Mouse (Mus musculus) embryonic facial prominence, embryonic 10.5 days (tissue): Measurements from ENCODE around the gene Cntnap1. TPM values are rescaled to one million over a fixed set of nuclear protein-coding genes. Genes with fewer than 3 reads are reported as not detected.

Source experiments
- DNase-seq: peaks from one replicate; pipeline ENCODE4 v3.0.0-alpha.2; 2017; ENCODE audit warnings: low spot score
- H3K27ac ChIP-seq: fragments of 300-500 bp; sonication (generic); replicated peaks from 2 replicates; pipeline ENCODE4 v1.5.1; 2016; ENCODE audit warnings: mild to moderate bottlenecking
- H3K27me3 ChIP-seq: fragments of 300-500 bp; sonication (generic); replicated peaks from 2 replicates; pipeline ENCODE4 v1.6.1; 2016; ENCODE audit warnings: low read depth, mild to moderate bottlenecking; ENCODE audit not compliant: poor library complexity, severe bottlenecking
- H3K36me3 ChIP-seq: fragments of 300-500 bp; sonication (generic); replicated peaks from 2 replicates; pipeline ENCODE4 v1.6.1; 2016; ENCODE audit warnings: mild to moderate bottlenecking, moderate library complexity
- H3K4me1 ChIP-seq: fragments of 300-500 bp; sonication (generic); 2 replicates; pipeline ENCODE4 v1.6.1; 2016
- H3K4me3 ChIP-seq: fragments of 300-500 bp; sonication (generic); 2 replicates; pipeline ENCODE4 v1.5.1; 2016; ENCODE audit warnings: mild to moderate bottlenecking, moderate library complexity
- H3K9me3 ChIP-seq: fragments of 300-500 bp; sonication (generic); 2 replicates; pipeline ENCODE4 v1.6.1; 2016; ENCODE audit warnings: mild to moderate bottlenecking
- WGBS: fragments of 180-500 bp; shearing (Covaris S2); methylation state at CpG from one replicate; pipeline ENCODE4 v1.1.7; 2016; 5-methylcytosine and 5-hydroxymethylcytosine counted together
- polyA plus RNA-seq: library from polyadenylated mRNA; unstranded; fragments of >200 nt; fragmentation: Nextera tagmentation; extraction: Ambion mirVana; gene quantifications from 2 replicates; pipeline ENCODE4 v1.2.1, GENCODE M21; 2016

The Cntnap1 gene
- polyA plus RNA-seq, 1 experiment from 2014 or later, result 0.31 TPM

DNA sequence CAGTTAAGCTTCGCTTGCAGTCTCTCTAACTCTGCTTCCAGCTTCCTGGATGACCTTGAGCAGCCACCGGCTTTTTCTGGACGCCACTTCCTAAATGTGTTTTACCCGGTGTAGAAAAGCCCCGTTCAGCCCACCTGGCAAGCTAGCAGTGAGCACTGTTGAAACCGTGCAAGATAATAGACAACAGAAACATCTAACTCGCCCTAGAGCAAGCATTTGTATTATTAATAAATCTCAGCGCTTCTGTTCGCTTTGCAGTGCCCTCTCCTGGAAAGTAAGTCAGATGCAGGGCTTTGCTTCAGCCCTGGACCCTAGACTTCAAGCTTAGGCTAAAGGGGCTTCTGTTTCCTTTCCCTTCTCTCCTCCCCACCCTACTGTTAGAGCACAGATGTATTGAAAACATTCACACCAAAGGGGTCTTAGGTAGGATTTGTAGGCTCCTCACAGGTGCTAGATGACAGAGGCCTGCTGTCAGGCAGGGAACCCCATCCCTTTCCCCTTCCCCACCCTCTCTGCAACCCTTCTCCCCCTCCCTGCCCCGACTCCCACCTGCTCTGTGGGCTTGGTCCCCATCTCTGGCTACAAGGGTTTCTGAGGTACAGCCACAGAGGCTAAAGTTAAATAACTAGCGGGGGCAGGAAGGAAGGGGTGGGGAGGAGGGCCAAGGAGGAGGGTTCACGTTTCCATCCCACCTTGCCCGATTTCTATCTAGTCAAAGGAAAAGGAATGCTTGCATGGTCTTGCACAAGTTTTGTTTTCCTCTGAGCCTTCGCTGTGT, 4.7 kb downstream of the Cntnap1 start, which contains the start of gene Ccr10:
TSS of gene Ccr10 (minus strand) at position 593 of the 778 bp plus-strand sequence.
- H3K27me3 ChIP-seq, result peaks cover 85% of the 10 kb centered on the region
- H3K27ac ChIP-seq, result no peak within 1 kb of the TSS
- DNase-seq, result no peak
- H3K9me3 ChIP-seq, result no peaks in the 10 kb centered on the region
- peaks cover 81% of the 10 kb centered on the region for H3K4me1 ChIP-seq
- WGBS, result 20% methylated on average over 14 of the region's 14 CpGs
- H3K36me3 ChIP-seq, result no peaks in the 10 kb centered on the region
- H3K4me3 ChIP-seq, result peak within 1 kb of the TSS; percentile 55

GRCm38 (mm10) chr11:101175636-101176116, 5.4 kb downstream of the Cntnap1 start:
- WGBS, result 10% methylated on average over 11 of the region's 11 CpGs
- Histone ChIP-seq H3K9me3 (no peaks in the 10 kb centered on the region), H3K36me3 (no peaks in the 10 kb centered on the region), H3K4me3 (peak overlapping the region; percentile 47), H3K4me1 (peaks cover 75% of the 10 kb centered on the region), H3K27ac (no peak overlapping the region), H3K27me3 (peaks cover 85% of the 10 kb centered on the region)
- no peak for DNase-seq

GRCm38 (mm10) chr11:101176117-101176691, 5.9 kb downstream of the Cntnap1 start:
- under 1% methylated on average over 25 of the region's 25 CpGs for WGBS
- Histone ChIP-seq H3K4me1 (peaks cover 70% of the 10 kb centered on the region), H3K36me3 (no peaks in the 10 kb centered on the region), H3K27ac (no peak overlapping the region), H3K9me3 (no peaks in the 10 kb centered on the region), H3K4me3 (peak overlapping the region; percentile 47), H3K27me3 (peaks cover 81% of the 10 kb centered on the region)
- peak; percentile 65 for DNase-seq

DNA sequence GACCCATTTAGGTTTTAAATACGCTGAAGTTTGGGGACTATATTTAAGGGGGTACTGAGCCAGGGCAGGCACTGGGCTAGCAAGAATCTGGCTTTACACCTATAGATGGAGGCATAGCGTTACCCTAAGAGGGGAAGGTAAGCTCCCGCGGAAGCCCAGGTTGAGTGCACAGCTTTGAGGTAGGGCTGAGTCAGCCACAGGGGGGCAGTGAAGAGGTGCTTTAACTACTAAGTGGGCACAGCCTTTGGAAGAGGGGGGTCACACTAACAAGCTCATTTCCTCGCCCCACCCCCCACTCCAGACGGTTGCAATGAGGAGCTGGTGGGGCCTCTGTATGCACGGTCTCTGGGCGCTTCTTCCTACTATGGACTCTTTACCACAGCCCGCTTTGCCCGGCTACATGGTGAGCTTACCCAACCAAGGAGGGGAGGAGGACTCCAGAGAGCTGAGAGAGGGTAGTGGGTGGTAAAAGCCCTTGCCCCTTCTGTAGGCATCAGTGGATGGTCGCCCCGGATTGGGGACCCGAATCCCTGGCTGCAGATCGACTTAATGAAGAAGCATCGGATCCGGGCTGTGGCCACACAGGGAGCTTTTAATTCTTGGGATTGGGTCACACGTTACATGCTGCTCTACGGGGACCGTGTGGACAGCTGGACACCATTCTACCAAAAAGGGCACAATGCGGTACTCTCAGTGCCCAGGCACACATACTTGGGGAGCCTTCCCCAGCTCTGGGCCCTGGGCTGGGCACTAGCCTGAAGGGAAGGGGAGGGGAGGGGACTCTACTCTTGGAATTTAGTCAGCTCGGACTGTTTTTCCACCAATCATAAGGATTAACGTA, 6.8 kb downstream of the Cntnap1 start:
- Histone ChIP-seq H3K4me3 (peak overlapping the region; percentile 47), H3K36me3 (no peaks in the 10 kb centered on the region), H3K27me3 (peaks cover 84% of the 10 kb centered on the region), H3K27ac (no peak overlapping the region), H3K4me1 (peaks cover 60% of the 10 kb centered on the region), H3K9me3 (no peaks in the 10 kb centered on the region)
- peak; percentile 72 for DNase-seq
- WGBS, result 23% methylated on average over 22 of the region's 22 CpGs

DNA sequence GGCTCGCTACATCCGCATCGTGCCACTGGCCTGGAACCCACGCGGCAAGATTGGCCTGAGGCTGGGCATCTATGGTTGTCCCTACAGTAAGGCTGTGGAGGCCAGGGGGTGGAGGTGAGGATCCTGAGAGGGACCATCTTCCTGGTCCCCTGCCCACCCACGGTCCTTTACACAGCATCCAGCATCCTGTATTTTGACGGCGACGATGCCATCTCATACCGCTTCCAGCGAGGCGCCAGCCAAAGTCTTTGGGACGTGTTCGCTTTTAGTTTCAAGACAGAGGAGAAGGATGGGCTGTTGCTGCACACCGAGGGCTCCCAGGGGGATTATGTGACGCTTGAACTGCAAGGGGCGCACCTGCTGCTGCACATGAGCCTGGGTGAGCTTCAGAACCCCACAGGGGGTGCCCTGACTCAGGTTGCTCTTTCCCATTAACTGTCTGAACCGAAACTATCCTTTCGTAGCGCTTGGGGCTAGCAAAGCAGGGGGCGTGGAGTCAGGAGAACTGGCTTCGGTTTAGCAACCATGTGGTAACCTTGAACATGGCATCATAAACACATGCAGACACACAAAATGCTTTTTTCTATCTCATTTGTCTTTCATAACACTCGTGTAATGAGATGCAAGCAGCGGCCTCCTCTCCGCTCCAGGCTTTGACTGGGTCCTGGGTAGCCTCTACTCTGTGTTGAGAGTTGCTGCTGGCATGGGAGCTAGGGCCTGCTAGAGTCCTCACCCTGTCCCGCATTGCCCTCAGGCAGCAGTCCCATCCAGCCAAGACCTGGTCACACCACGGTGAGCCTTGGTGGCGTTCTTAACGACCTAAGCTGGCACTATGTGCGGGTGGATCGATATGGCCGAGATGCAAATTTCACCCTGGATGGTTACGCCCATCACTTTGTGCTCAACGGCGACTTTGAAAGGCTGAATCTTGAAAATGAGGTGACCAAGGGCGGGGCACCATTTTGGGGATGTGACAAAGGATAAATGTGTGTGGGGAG, 8.0 kb downstream of the Cntnap1 start:
- peaks cover 89% of the 10 kb centered on the region for H3K27me3 ChIP-seq
- H3K4me3 ChIP-seq, result 0 out of 2 replicates have a peak overlapping the region, but pooled peaks have one; percentile 12
- H3K27ac ChIP-seq, result no peak overlapping the region
- H3K4me1 ChIP-seq, result peaks cover 50% of the 10 kb centered on the region
- H3K36me3 ChIP-seq, result no peaks in the 10 kb centered on the region
- no peaks in the 10 kb centered on the region for H3K9me3 ChIP-seq
- 47% methylated on average over 36 of the region's 36 CpGs for WGBS
- DNase-seq, result no peak

- Histone ChIP-seq H3K4me3 (no peak overlapping the region), H3K27me3 (peaks cover 85% of the 10 kb centered on the region), H3K36me3 (no peaks in the 10 kb centered on the region), H3K9me3 (no peaks in the 10 kb centered on the region), H3K27ac (no peak overlapping the region), H3K4me1 (peaks cover 40% of the 10 kb centered on the region)
- WGBS, result 73% methylated on average over 15 of the region's 15 CpGs
- DNase-seq, result no peak
Measured at GRCm38 (mm10) chr11:101179306-101179705, 9.0 kb downstream of the Cntnap1 start.

GRCm38 (mm10) chr11:101180261-101180660, 9.9 kb downstream of the Cntnap1 start:
- peaks cover 79% of the 10 kb centered on the region for H3K27me3 ChIP-seq
- 70% methylated on average over 17 of the region's 17 CpGs for WGBS
- peaks cover 31% of the 10 kb centered on the region for H3K4me1 ChIP-seq
- H3K27ac ChIP-seq, result no peak overlapping the region
- no peaks in the 10 kb centered on the region for H3K36me3 ChIP-seq
- DNase-seq, result no peak
- H3K4me3 ChIP-seq, result no peak overlapping the region
- H3K9me3 ChIP-seq, result no peaks in the 10 kb centered on the region

DNA sequence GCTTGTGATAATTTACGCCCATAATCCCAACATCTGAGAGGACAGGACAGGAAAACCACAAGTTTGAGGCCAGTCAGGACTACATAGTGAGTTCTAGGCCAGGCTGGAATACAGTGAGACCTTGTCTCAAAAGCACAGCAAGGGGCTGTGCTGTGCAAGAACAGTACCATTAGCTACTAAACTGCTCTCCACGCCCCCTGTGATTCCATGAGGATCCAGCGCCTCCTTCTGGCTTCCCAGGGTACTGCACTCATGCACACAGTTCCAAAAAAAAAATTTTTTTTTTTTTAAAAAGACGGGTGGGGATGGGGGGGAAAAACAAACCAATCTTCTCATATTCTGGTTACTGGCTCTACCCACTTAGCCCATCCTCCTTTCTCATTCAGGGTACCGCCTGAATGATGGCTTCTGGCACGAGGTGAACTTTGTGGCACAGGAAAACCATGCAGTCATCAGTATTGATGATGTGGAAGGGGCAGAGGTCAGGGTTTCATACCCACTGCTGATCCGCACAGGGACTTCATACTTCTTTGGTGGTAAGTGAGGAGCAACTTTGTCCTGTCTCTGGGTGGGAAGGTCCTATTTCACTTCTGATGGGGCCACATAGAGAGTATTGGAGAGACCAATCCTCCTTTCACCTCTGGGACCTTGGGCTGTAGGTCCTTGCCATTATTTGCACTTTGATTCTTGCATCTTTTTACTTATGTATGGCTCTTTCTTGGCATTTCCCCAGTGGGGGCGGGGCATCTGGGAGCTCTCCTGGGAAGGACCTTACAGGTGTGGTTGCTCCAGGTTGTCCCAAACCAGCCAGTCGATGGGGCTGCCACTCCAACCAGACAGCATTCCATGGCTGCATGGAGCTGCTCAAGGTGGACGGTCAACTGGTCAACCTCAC, 10.8 kb downstream of the Cntnap1 start:
- Histone ChIP-seq H3K27me3 (peaks cover 71% of the 10 kb centered on the region), H3K4me1 (peaks cover 24% of the 10 kb centered on the region), H3K27ac (no peak overlapping the region), H3K4me3 (no peak overlapping the region), H3K9me3 (no peaks in the 10 kb centered on the region), H3K36me3 (no peaks in the 10 kb centered on the region)
- WGBS, result 46% methylated on average over 10 of the region's 10 CpGs
- peak; percentile 76 for DNase-seq

DNA sequence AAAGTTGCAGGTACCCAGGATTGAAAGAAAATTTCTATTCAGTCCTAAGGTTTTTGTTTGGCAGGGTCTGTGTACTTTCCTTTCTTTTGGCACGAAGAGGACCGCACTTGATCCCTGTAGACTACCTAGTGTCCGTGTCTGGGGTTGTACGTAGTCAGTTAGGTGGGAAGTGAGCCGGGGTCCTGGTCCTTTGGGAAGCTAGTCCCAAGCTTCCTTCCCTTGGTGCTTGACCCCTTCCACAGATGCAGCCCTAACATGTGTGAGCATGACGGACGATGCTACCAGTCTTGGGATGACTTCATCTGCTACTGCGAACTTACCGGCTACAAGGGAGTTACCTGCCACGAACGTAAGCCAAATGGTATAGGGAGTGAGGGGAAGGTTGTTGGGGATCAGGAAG, 11.6 kb downstream of the Cntnap1 start:
- no peaks in the 10 kb centered on the region for H3K36me3 ChIP-seq
- H3K4me3 ChIP-seq, result no peak overlapping the region
- H3K27me3 ChIP-seq, result peaks cover 62% of the 10 kb centered on the region
- WGBS, result 91% methylated on average over 11 of the region's 11 CpGs
- H3K4me1 ChIP-seq, result peaks cover 15% of the 10 kb centered on the region
- H3K9me3 ChIP-seq, result no peaks in the 10 kb centered on the region
- DNase-seq, result no peak
- no peak overlapping the region for H3K27ac ChIP-seq

GRCm38 (mm10) chr11:101182771-101183517, 12.6 kb downstream of the Cntnap1 start:
- WGBS, result 82% methylated on average over 14 of the region's 14 CpGs
- H3K27me3 ChIP-seq, result peaks cover 52% of the 10 kb centered on the region
- H3K4me1 ChIP-seq, result peaks cover 6% of the 10 kb centered on the region; the same call in 1 of the 2 replicates
- H3K9me3 ChIP-seq, result no peaks in the 10 kb centered on the region
- no peak overlapping the region for H3K4me3 ChIP-seq
- H3K36me3 ChIP-seq, result no peaks in the 10 kb centered on the region
- no peak for DNase-seq
- no peak overlapping the region for H3K27ac ChIP-seq
